Mouse (Mus musculus) erythroblast, embryonic 14.5 days (primary cell): Measurements from ENCODE around the gene Bcl7c.

Experiments
- GATA1 ChIP-seq: IDR thresholded peaks from 2 replicates; pipeline ENCODE4 v1.6.1; 2012; ENCODE audit warnings: low read length, inconsistent platforms, mixed read lengths
- TAL1 ChIP-seq: IDR thresholded peaks from 3 replicates; pipeline ENCODE4 v1.6.1; 2012; ENCODE audit warnings: low read length, inconsistent platforms, mixed read lengths

DNA sequence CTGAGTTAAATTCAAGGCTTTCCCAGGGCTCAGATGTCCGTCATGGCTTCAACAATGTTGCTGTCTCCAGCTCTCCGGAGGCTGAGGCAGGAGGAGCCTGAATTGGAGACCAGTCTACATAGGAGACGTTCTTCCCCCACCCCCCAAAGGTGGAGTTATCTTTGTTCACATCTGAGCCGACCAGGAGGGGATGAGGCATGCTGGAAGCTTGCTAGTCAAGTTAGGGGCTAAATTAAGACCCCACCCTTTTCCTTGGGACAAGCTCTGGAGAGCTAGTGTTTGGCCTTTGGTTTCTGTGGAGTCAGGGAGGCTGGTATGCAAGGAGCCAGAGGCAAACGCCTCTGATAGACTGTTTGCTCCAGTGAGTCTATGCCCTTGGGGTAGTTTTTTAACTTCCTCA lies 44.4 kb upstream of the Bcl7c start:
- TF ChIP-seq GATA1: no peak
- TF ChIP-seq TAL1: no peak
